Mouse (Mus musculus) kidney, embryonic 14.5 days (tissue): ENCODE measurements around the gene Dnajc7. TPM values are rescaled to one million over a fixed set of nuclear protein-coding genes. Genes with fewer than 3 reads are reported as not detected.
"Not testable (repeated sequence)": the region's sequence is repeated elsewhere in the genome, so short reads cannot be mapped to it uniquely, and the experiment has no call there.

Experiments
- ATAC-seq: fragments of 200-750 bp; cut with Nextera tagmentation; 2 replicates; pipeline ENCODE4 v1.8.0; 2017; ENCODE audit warnings: moderate number of reproducible peaks, mild to moderate bottlenecking, moderate TSS enrichment, moderate library complexity; ENCODE audit not compliant: low FRiP score, low TSS enrichment
- H3K27ac ChIP-seq: fragments of 300-500 bp; sonication (generic); 2 replicates; pipeline ENCODE4 v1.5.1; 2014; ENCODE audit warnings: low read depth, mild to moderate bottlenecking, low read length, moderate library complexity, mixed read lengths
- H3K27me3 ChIP-seq: fragments of 300-500 bp; sonication (generic); 2 replicates; pipeline ENCODE4 v1.6.1; 2014; ENCODE audit warnings: mild to moderate bottlenecking, low read length; ENCODE audit not compliant: control insufficient read depth, insufficient read depth
- H3K36me3 ChIP-seq: fragments of 300-500 bp; sonication (generic); 2 replicates; pipeline ENCODE4 v1.6.1; 2014; ENCODE audit warnings: low read length, mixed read lengths; ENCODE audit not compliant: control insufficient read depth, insufficient read depth
- H3K4me1 ChIP-seq: fragments of 300-500 bp; sonication (generic); 2 replicates; pipeline ENCODE4 v1.6.1; 2014; ENCODE audit warnings: low read length, mixed read lengths; ENCODE audit not compliant: control insufficient read depth, insufficient read depth
- H3K4me2 ChIP-seq: fragments of 300-500 bp; sonication (generic); replicated peaks from 2 replicates; pipeline ENCODE4 v1.6.1; 2014; ENCODE audit warnings: low read depth, mild to moderate bottlenecking, low read length
- H3K4me3 ChIP-seq: fragments of 300-500 bp; sonication (generic); 2 replicates; pipeline ENCODE4 v1.5.1; 2014; ENCODE audit warnings: mild to moderate bottlenecking, low read length
- H3K9ac ChIP-seq: fragments of 300-500 bp; sonication (generic); 2 replicates; pipeline ENCODE4 v1.6.1; 2014; ENCODE audit warnings: low read depth, mild to moderate bottlenecking, low read length, moderate library complexity
- H3K9me3 ChIP-seq: fragments of 300-500 bp; sonication (generic); 2 replicates; pipeline ENCODE4 v1.6.1; 2016; ENCODE audit warnings: low read length; ENCODE audit not compliant: control insufficient read depth
- WGBS: fragments of 180-500 bp; shearing (Covaris S2); extraction: QIAGEN DNeasy Blood & Tissue Kit; methylation state at CpG from one replicate; pipeline ENCODE4 v1.1.7; 2014; 5-methylcytosine and 5-hydroxymethylcytosine counted together
- polyA plus RNA-seq: library from polyadenylated mRNA; unstranded; fragments of >200 nt; fragmentation: Nextera tagmentation; extraction: Ambion mirVana; gene quantifications from 2 replicates; pipeline ENCODE4 v1.2.1, GENCODE M21; 2014

The Dnajc7 gene
- polyA plus RNA-seq, 1 experiment from 2014 or later, result 86.2 TPM

DNA sequence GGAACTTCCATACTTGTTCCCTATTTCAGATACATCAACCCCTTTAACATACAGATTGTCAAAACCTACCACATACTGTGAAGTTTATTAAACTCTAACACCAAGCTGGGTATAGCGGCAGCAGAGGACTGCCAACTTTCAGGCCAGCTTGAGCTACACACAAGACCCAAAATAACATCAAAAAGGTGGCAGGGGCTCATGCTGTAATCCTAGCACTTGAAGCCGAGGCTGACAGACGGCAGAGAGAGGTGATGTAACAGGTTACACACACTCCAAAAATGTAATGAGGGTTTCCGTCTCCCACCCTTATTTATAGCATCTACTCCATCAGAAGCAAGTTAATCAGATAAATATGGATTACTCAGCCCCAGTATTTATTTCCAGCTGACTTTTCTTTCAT lies 24.4 kb downstream of the Dnajc7 start:
- Histone ChIP-seq H3K27me3 (no peaks in the 10 kb centered on the region), H3K4me3 (no peak overlapping the region), H3K9ac (no peak overlapping the region), H3K9me3 (no peaks in the 10 kb centered on the region), H3K4me1 (no peaks in the 10 kb centered on the region), H3K27ac (no peak overlapping the region), H3K4me2 (no peak overlapping the region), H3K36me3 (peaks cover 93% of the 10 kb centered on the region)
- 81% methylated on average over 4 of the region's 4 CpGs for WGBS
- ATAC-seq, result no peak

DNA sequence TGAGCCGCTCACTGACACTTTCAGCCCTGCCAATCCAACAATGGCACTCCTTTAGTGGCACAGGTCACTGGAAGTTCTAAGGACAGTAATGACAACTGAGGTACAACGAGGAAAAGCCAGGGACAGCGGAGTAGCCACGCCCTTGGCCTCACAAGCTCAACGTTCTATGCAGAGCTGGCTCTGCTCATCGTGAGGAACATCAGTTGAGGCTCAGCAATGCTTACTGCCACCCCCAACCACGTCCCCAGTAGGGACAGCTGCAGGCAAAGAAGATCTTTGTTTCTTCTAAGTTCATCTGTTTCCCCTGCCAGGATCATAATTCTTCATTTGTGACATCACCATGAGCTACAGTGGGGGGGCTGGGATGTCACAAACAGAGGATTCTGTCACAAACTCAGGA lies 25.4 kb downstream of the Dnajc7 start:
- no peaks in the 10 kb centered on the region for H3K4me1 ChIP-seq
- H3K36me3 ChIP-seq, result peaks cover 91% of the 10 kb centered on the region
- H3K9me3 ChIP-seq, result no peaks in the 10 kb centered on the region
- no peaks in the 10 kb centered on the region for H3K27me3 ChIP-seq
- H3K9ac ChIP-seq, result no peak overlapping the region
- no peak for ATAC-seq
- 90% methylated on average over 7 of the region's 7 CpGs for WGBS
- H3K4me3 ChIP-seq, result no peak overlapping the region
- no peak overlapping the region for H3K27ac ChIP-seq
- no peak overlapping the region for H3K4me2 ChIP-seq

DNA sequence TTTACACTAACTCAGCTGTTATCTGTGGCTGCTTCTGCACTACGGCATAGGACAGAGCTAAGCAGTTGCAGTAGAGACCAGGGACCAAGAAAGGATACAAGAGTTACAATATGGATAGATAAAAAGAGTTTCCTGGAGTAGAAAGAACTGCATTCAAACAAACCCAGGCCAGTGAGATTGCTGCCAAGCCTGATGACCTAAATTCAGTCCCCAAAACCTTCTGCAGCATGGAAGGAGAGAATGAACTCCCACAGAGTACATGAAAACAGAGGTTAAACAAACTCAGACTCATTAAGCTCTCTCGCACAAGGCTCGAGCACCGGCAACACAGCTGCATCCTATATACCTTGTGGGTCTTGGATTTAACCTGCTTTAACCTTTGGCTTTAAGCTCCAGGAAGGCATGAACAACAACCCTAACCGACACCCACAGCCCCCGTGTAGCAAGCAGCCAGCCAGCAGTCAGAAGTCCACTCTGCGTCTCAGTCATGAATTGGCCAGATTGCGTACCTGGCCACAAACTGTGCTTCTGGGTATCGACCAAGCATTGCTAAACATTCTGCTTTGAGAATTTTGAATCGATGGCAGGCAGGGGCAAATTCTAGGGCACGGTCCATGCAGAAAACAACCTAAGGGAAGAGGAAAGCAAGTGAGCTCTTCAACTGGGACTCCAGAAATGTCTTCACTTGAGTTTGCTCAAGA lies 27.5 kb downstream of the Dnajc7 start:
- Histone ChIP-seq H3K9ac (no peak overlapping the region), H3K36me3 (peaks cover 91% of the 10 kb centered on the region), H3K27me3 (no peaks in the 10 kb centered on the region), H3K27ac (no peak overlapping the region), H3K4me2 (no peak overlapping the region), H3K4me3 (no peak overlapping the region), H3K9me3 (no peaks in the 10 kb centered on the region), H3K4me1 (no peaks in the 10 kb centered on the region)
- 88% methylated on average over 11 of the region's 11 CpGs for WGBS
- ATAC-seq, result no peak

DNA sequence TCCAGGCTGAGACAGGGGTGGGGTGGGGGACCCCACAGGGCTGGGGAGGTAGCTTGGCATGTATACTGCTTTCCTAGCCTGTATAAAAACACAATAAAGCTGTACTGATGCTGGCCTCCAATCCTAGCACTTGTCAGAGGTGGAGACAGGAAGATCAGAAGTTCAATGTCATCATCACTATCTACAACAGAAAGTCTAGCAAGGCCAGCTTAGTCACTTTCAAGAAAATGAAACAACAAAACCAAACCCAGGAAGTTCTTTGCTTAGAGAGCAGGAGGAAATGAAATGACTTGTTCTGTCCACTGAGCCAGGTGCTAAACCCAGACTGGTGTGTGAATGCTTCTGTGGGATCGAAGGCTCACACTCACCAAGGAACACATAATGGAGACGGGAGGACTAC lies 31.5 kb downstream of the Dnajc7 start:
- no peaks in the 10 kb centered on the region for H3K9me3 ChIP-seq
- H3K4me2 ChIP-seq, result no peak overlapping the region
- H3K4me1 ChIP-seq, result no peaks in the 10 kb centered on the region
- H3K9ac ChIP-seq, result no peak overlapping the region
- no peak overlapping the region for H3K27ac ChIP-seq
- H3K4me3 ChIP-seq, result no peak overlapping the region
- peaks cover 97% of the 10 kb centered on the region for H3K36me3 ChIP-seq
- H3K27me3 ChIP-seq, result no peaks in the 10 kb centered on the region
- 94% methylated on average over 2 of the region's 2 CpGs for WGBS
- ATAC-seq, result no peak

DNA sequence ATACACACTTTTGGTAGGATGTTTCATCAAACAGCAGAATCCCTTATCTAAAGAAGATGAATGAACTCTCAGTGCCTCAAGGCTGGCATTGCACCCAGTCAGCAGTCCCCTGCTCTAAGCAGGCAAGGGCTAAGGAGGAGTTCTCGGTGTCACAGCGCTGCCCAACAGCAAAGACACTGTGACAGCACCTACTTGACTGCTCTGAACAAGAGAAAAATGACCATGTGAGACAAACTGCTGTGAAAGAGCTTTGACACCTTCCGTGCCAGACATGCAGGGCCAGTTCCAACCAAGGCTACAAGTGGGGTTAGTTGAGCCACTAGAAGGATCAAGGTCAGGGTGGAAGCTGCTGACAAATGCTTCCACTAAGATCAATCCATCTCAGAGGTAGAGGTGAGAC lies 34.8 kb downstream of the Dnajc7 start:
- Histone ChIP-seq H3K27ac (no peak overlapping the region), H3K9ac (no peak overlapping the region), H3K4me3 (no peak overlapping the region), H3K9me3 (no peaks in the 10 kb centered on the region), H3K4me1 (no peaks in the 10 kb centered on the region), H3K27me3 (no peaks in the 10 kb centered on the region), H3K4me2 (no peak overlapping the region), H3K36me3 (peaks cover 98% of the 10 kb centered on the region)
- ATAC-seq, result no peak
- WGBS, result 95% methylated on average over 3 of the region's 3 CpGs

DNA sequence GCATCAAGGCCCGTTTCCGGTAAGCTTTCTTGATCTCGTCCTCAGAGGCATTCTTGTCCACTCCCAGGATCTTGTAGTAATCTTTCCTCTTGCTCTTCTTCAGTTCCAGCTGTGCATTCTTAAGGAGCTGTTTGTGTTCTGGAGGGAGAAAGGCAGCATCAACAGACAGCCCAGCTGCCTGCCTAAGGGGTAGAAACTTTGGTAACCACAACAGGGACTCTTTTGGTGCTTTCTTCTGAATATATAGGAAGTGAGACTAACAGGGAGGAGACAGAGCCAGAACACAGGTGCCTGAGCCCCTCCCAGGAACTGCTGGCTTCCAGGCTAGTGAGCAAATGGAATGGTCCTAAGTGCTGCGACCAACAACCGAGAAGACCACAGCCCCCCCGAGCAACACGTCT lies 35.4 kb downstream of the Dnajc7 start:
- 89% methylated on average over 7 of the region's 7 CpGs for WGBS
- no peaks in the 10 kb centered on the region for H3K4me1 ChIP-seq
- no peak overlapping the region for H3K4me3 ChIP-seq
- H3K27ac ChIP-seq, result no peak overlapping the region
- no peak overlapping the region for H3K4me2 ChIP-seq
- peaks cover 96% of the 10 kb centered on the region for H3K36me3 ChIP-seq
- H3K9ac ChIP-seq, result no peak overlapping the region
- no peaks in the 10 kb centered on the region for H3K9me3 ChIP-seq
- no peak for ATAC-seq
- H3K27me3 ChIP-seq, result no peaks in the 10 kb centered on the region

DNA sequence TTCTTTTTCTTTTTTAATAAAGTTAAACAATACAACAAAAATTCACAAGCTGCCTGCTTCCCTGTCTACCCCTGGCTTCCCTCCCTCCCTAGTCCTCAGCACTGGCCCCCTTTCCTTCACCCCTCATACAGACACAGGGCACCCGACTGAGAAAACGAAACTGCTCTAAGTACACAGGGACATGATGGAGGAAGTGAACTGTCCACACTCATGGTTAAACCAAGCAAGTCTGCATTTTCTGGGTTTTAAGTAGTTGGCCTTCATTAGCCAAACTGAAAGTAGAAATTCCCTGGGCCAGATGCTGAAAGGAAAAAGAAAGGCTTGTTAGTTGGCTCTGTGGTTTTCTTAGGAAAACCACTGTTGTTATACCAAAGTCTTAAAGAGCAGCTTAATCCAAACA lies 37.1 kb downstream of the Dnajc7 start:
- no peak for ATAC-seq
- 92% methylated on average over 2 of the region's 2 CpGs for WGBS

DNA sequence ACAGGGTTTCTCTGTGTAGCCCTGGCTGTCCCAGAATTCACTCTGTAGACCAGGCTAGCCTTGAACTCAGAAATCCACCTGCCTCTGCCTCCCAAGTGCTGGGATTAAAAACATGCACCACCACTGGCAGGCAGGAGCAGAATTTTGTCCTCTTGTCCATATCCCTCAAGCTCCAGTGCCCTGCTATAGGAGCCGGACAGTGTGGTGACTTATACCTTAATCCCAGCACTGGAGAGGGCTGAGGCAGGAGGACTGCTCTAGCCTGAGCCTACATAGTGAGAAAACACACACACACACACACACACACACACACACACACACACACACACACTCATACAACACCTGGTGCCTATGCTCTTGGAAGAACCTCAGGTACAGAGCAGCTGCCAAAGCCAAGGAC lies 37.6 kb downstream of the Dnajc7 start:
- not testable (repeated sequence) for H3K9ac ChIP-seq, H3K4me1 ChIP-seq, H3K27me3 ChIP-seq, H3K9me3 ChIP-seq, H3K4me3 ChIP-seq, H3K4me2 ChIP-seq, ATAC-seq, H3K27ac ChIP-seq
- 100% methylated on average over 1 of the region's 1 CpGs for WGBS
- H3K36me3 ChIP-seq, result peaks cover 91% of the 10 kb centered on the region

More for the DNA sequence above, 37.1 kb downstream of the Dnajc7 start:
- H3K4me1 ChIP-seq, result no peaks in the 10 kb centered on the region
- H3K27me3 ChIP-seq, result no peaks in the 10 kb centered on the region
- no peaks in the 10 kb centered on the region for H3K9me3 ChIP-seq
- H3K36me3 ChIP-seq, result peaks cover 93% of the 10 kb centered on the region
- no peak overlapping the region for H3K4me3 ChIP-seq
- no peak overlapping the region for H3K4me2 ChIP-seq
- no peak overlapping the region for H3K9ac ChIP-seq
- H3K27ac ChIP-seq, result no peak overlapping the region

DNA sequence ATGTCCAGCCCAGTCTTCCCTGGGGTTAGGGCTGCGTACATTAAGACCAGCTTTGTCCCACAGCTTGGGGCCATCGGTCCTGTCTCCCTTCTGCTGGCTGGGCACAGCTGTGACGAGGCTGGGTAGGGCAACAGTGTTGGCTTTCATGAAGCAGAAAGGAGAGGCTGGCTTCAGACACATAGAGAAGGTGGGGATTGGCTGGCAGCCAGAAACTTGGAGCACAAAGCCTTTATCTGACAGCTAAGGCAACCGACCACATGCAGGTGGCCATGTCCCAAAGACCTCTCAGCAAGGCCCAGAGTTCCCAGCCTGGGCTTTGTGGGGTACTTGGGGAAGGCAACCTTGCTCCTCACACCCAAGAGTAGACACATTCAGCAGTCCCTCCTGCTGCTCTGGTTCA lies 38.2 kb downstream of the Dnajc7 start:
- Histone ChIP-seq H3K9ac (no peak overlapping the region), H3K4me2 (no peak overlapping the region), H3K9me3 (no peaks in the 10 kb centered on the region), H3K27me3 (no peaks in the 10 kb centered on the region), H3K4me1 (no peaks in the 10 kb centered on the region), H3K27ac (no peak overlapping the region), H3K4me3 (no peak overlapping the region), H3K36me3 (peaks cover 84% of the 10 kb centered on the region)
- no peak for ATAC-seq
- WGBS, result 75% methylated on average over 4 of the region's 4 CpGs
